Mouse (Mus musculus): ENCODE results near the gene Angel1. TPM values are rescaled to one million over a fixed set of nuclear protein-coding genes. Genes with fewer than 3 reads are reported as not detected.

Gene Angel1
- polyA plus RNA-seq, 1 experiment from 2014 or later: 4.8 TPM

GRCm38 (mm10) chr12:86716962-86717361, 9.3 kb downstream of the Angel1 start:
- Histone ChIP-seq H3K4me3 (ENCODE audit: low read length) (no peak overlapping the region), H3K4me2 (ENCODE audit: low read depth, low read length) (no peak overlapping the region), H3K4me1 (ENCODE audit: control insufficient read depth, insufficient read depth, low read length) (no peaks in the 10 kb centered on the region), H3K27ac (ENCODE audit: low read length) (no peak overlapping the region), H3K36me3 (ENCODE audit: control insufficient read depth, insufficient read depth, low read length) (no peaks in the 10 kb centered on the region), H3K9ac (ENCODE audit: low read depth, low read length) (no peak overlapping the region), H3K9me3 (ENCODE audit: control insufficient read depth, low read length) (no peaks in the 10 kb centered on the region), H3K27me3 (replicated peaks; ENCODE audit: control insufficient read depth, insufficient read depth, low read length) (no peaks in the 10 kb centered on the region)
- no peak for ATAC-seq
- WGBS: 90% methylated on average over 11 of the region's 11 CpGs

GRCm38 (mm10) chr12:86715401-86715800, 10.9 kb downstream of the Angel1 start:
- no peak for ATAC-seq
- WGBS: 60% methylated on average over 5 of the region's 5 CpGs
- Histone ChIP-seq H3K4me3 (ENCODE audit: low read length) (no peak overlapping the region), H3K9ac (ENCODE audit: low read depth, low read length) (no peak overlapping the region), H3K27me3 (replicated peaks; ENCODE audit: control insufficient read depth, insufficient read depth, low read length) (no peaks in the 10 kb centered on the region), H3K36me3 (ENCODE audit: control insufficient read depth, insufficient read depth, low read length) (no peaks in the 10 kb centered on the region), H3K9me3 (ENCODE audit: control insufficient read depth, low read length) (no peaks in the 10 kb centered on the region), H3K4me2 (ENCODE audit: low read depth, low read length) (no peak overlapping the region), H3K27ac (ENCODE audit: low read length) (no peak overlapping the region), H3K4me1 (ENCODE audit: control insufficient read depth, insufficient read depth, low read length) (no peaks in the 10 kb centered on the region)

- Histone ChIP-seq H3K27me3 (replicated peaks; ENCODE audit: control insufficient read depth, insufficient read depth, low read length) (no peaks in the 10 kb centered on the region), H3K27ac (ENCODE audit: low read length) (no peak overlapping the region), H3K4me3 (ENCODE audit: low read length) (no peak overlapping the region), H3K9me3 (ENCODE audit: control insufficient read depth, low read length) (no peaks in the 10 kb centered on the region), H3K4me2 (ENCODE audit: low read depth, low read length) (no peak overlapping the region), H3K4me1 (ENCODE audit: control insufficient read depth, insufficient read depth, low read length) (no peaks in the 10 kb centered on the region), H3K36me3 (ENCODE audit: control insufficient read depth, insufficient read depth, low read length) (no peaks in the 10 kb centered on the region), H3K9ac (ENCODE audit: low read depth, low read length) (no peak overlapping the region)
- WGBS: 69% methylated on average over 5 of the region's 5 CpGs
- ATAC-seq: no peak
Observed at GRCm38 (mm10) chr12:86714026-86714425, 12.2 kb downstream of the Angel1 start.

GRCm38 (mm10) chr12:86705843-86706242, 20.4 kb downstream of the Angel1 start:
- 89% methylated on average over 5 of the region's 5 CpGs for WGBS
- no peak for ATAC-seq
- Histone ChIP-seq H3K27me3 (replicated peaks; ENCODE audit: control insufficient read depth, insufficient read depth, low read length) (no peaks in the 10 kb centered on the region), H3K27ac (ENCODE audit: low read length) (no peak overlapping the region), H3K36me3 (ENCODE audit: control insufficient read depth, insufficient read depth, low read length) (no peaks in the 10 kb centered on the region), H3K9me3 (ENCODE audit: control insufficient read depth, low read length) (no peaks in the 10 kb centered on the region), H3K4me3 (ENCODE audit: low read length) (no peak overlapping the region), H3K4me2 (ENCODE audit: low read depth, low read length) (no peak overlapping the region), H3K4me1 (ENCODE audit: control insufficient read depth, insufficient read depth, low read length) (no peaks in the 10 kb centered on the region), H3K9ac (ENCODE audit: low read depth, low read length) (no peak overlapping the region)

GRCm38 (mm10) chr12:86702690-86703089, 23.6 kb downstream of the Angel1 start:
- WGBS: 88% methylated on average over 3 of the region's 3 CpGs
- H3K4me1 ChIP-seq (ENCODE audit: control insufficient read depth, insufficient read depth, low read length): peaks cover 4% of the 10 kb centered on the region; the same call in 1 of the 2 replicates
- H3K27me3 ChIP-seq (replicated peaks; ENCODE audit: control insufficient read depth, insufficient read depth, low read length): no peaks in the 10 kb centered on the region
- no peak overlapping the region for H3K4me2 ChIP-seq (ENCODE audit: low read depth, low read length)
- H3K4me3 ChIP-seq (ENCODE audit: low read length): no peak overlapping the region
- H3K9me3 ChIP-seq (ENCODE audit: control insufficient read depth, low read length): no peaks in the 10 kb centered on the region
- no peaks in the 10 kb centered on the region for H3K36me3 ChIP-seq (ENCODE audit: control insufficient read depth, insufficient read depth, low read length)
- ATAC-seq: no peak
- no peak overlapping the region for H3K9ac ChIP-seq (ENCODE audit: low read depth, low read length)
- H3K27ac ChIP-seq (ENCODE audit: low read length): no peak overlapping the region

GRCm38 (mm10) chr12:86701491-86701890, 24.8 kb downstream of the Angel1 start:
- no peaks in the 10 kb centered on the region for H3K36me3 ChIP-seq (ENCODE audit: control insufficient read depth, insufficient read depth, low read length)
- WGBS: 89% methylated on average over 4 of the region's 4 CpGs
- no peaks in the 10 kb centered on the region for H3K27me3 ChIP-seq (replicated peaks; ENCODE audit: control insufficient read depth, insufficient read depth, low read length)
- no peak overlapping the region for H3K9ac ChIP-seq (ENCODE audit: low read depth, low read length)
- no peaks in the 10 kb centered on the region for H3K9me3 ChIP-seq (ENCODE audit: control insufficient read depth, low read length)
- peaks cover 4% of the 10 kb centered on the region; the same call in 1 of the 2 replicates for H3K4me1 ChIP-seq (ENCODE audit: control insufficient read depth, insufficient read depth, low read length)
- no peak overlapping the region for H3K4me3 ChIP-seq (ENCODE audit: low read length)
- H3K27ac ChIP-seq (ENCODE audit: low read length): no peak overlapping the region
- H3K4me2 ChIP-seq (ENCODE audit: low read depth, low read length): no peak overlapping the region
- no peak for ATAC-seq

GRCm38 (mm10) chr12:86700927-86701310, 25.3 kb downstream of the Angel1 start:
- Histone ChIP-seq H3K9ac (ENCODE audit: low read depth, low read length) (no peak overlapping the region), H3K27me3 (replicated peaks; ENCODE audit: control insufficient read depth, insufficient read depth, low read length) (no peaks in the 10 kb centered on the region), H3K4me1 (ENCODE audit: control insufficient read depth, insufficient read depth, low read length) (peaks cover 4% of the 10 kb centered on the region; the same call in 1 of the 2 replicates), H3K4me2 (ENCODE audit: low read depth, low read length) (no peak overlapping the region), H3K4me3 (ENCODE audit: low read length) (no peak overlapping the region), H3K36me3 (ENCODE audit: control insufficient read depth, insufficient read depth, low read length) (no peaks in the 10 kb centered on the region), H3K27ac (ENCODE audit: low read length) (no peak overlapping the region), H3K9me3 (ENCODE audit: control insufficient read depth, low read length) (no peaks in the 10 kb centered on the region)
- WGBS: 80% methylated on average over 4 of the region's 4 CpGs
- no peak for ATAC-seq

GRCm38 (mm10) chr12:86699965-86700926, 26.0 kb downstream of the Angel1 start:
- H3K27ac ChIP-seq (ENCODE audit: low read length): no peak overlapping the region
- H3K4me1 ChIP-seq (ENCODE audit: control insufficient read depth, insufficient read depth, low read length): peaks cover 4% of the 10 kb centered on the region; the same call in 1 of the 2 replicates
- no peaks in the 10 kb centered on the region for H3K36me3 ChIP-seq (ENCODE audit: control insufficient read depth, insufficient read depth, low read length)
- 37% methylated on average over 19 of the region's 19 CpGs for WGBS
- no peak overlapping the region for H3K4me3 ChIP-seq (ENCODE audit: low read length)
- no peak overlapping the region for H3K9ac ChIP-seq (ENCODE audit: low read depth, low read length)
- no peak overlapping the region for H3K4me2 ChIP-seq (ENCODE audit: low read depth, low read length)
- H3K27me3 ChIP-seq (replicated peaks; ENCODE audit: control insufficient read depth, insufficient read depth, low read length): no peaks in the 10 kb centered on the region
- no peak for ATAC-seq
- H3K9me3 ChIP-seq (ENCODE audit: control insufficient read depth, low read length): no peaks in the 10 kb centered on the region

GRCm38 (mm10) chr12:86698537-86698936, 27.7 kb downstream of the Angel1 start:
- Histone ChIP-seq H3K36me3 (ENCODE audit: control insufficient read depth, insufficient read depth, low read length) (no peaks in the 10 kb centered on the region), H3K9ac (ENCODE audit: low read depth, low read length) (no peak overlapping the region), H3K4me2 (ENCODE audit: low read depth, low read length) (no peak overlapping the region), H3K27me3 (replicated peaks; ENCODE audit: control insufficient read depth, insufficient read depth, low read length) (no peaks in the 10 kb centered on the region), H3K4me1 (ENCODE audit: control insufficient read depth, insufficient read depth, low read length) (peaks cover 4% of the 10 kb centered on the region; the same call in 1 of the 2 replicates), H3K4me3 (ENCODE audit: low read length) (no peak overlapping the region), H3K27ac (ENCODE audit: low read length) (no peak overlapping the region), H3K9me3 (ENCODE audit: control insufficient read depth, low read length) (no peaks in the 10 kb centered on the region)
- no peak for ATAC-seq
